Mouse (Mus musculus): ENCODE measurements around the gene Gabrb1. TPM values are rescaled to one million over a fixed set of nuclear protein-coding genes. Genes with fewer than 3 reads are reported as not detected.

Gabrb1 gene
- polyA plus RNA-seq, 1 experiment from 2014 or later: 0.43 TPM

GRCm38 (mm10) chr5:71761105-71761504 is 103.2 kb downstream of the Gabrb1 start:
- WGBS: 81% methylated on average over 6 of the region's 6 CpGs
- Histone ChIP-seq H3K9ac (ENCODE audit: low read length) (no peak overlapping the region), H3K4me1 (ENCODE audit: control insufficient read depth, insufficient read depth, low read length) (no peaks in the 10 kb centered on the region), H3K27ac (ENCODE audit: low read length) (no peak overlapping the region), H3K27me3 (ENCODE audit: control insufficient read depth, insufficient read depth, low read length) (no peaks in the 10 kb centered on the region), H3K4me2 (ENCODE audit: low read depth, low read length) (no peak overlapping the region), H3K4me3 (ENCODE audit: low read length) (no peak overlapping the region), H3K36me3 (ENCODE audit: control insufficient read depth, insufficient read depth) (no peaks in the 10 kb centered on the region), H3K9me3 (replicated peaks; ENCODE audit: control insufficient read depth, low read length) (no peaks in the 10 kb centered on the region)
- ATAC-seq (replicated peaks; ENCODE audit: extremely low read depth, insufficient read depth, low FRiP score): no peak

GRCm38 (mm10) chr5:71781514-71782179 is 123.7 kb downstream of the Gabrb1 start:
- Histone ChIP-seq H3K9me3 (replicated peaks; ENCODE audit: control insufficient read depth, low read length) (no peaks in the 10 kb centered on the region), H3K27me3 (ENCODE audit: control insufficient read depth, insufficient read depth, low read length) (no peaks in the 10 kb centered on the region), H3K4me1 (ENCODE audit: control insufficient read depth, insufficient read depth, low read length) (no peaks in the 10 kb centered on the region), H3K4me3 (ENCODE audit: low read length) (no peak overlapping the region), H3K27ac (ENCODE audit: low read length) (no peak overlapping the region), H3K36me3 (ENCODE audit: control insufficient read depth, insufficient read depth) (no peaks in the 10 kb centered on the region), H3K4me2 (ENCODE audit: low read depth, low read length) (no peak overlapping the region), H3K9ac (ENCODE audit: low read length) (no peak overlapping the region)
- no peak for ATAC-seq (replicated peaks; ENCODE audit: extremely low read depth, insufficient read depth, low FRiP score)
- WGBS: 63% methylated on average over 2 of the region's 2 CpGs

- H3K36me3 ChIP-seq (ENCODE audit: control insufficient read depth, insufficient read depth): no peaks in the 10 kb centered on the region
- H3K9me3 ChIP-seq (replicated peaks; ENCODE audit: control insufficient read depth, low read length): no peaks in the 10 kb centered on the region
- no peak overlapping the region for H3K9ac ChIP-seq (ENCODE audit: low read length)
- ATAC-seq (replicated peaks; ENCODE audit: extremely low read depth, insufficient read depth, low FRiP score): no peak
- H3K4me1 ChIP-seq (ENCODE audit: control insufficient read depth, insufficient read depth, low read length): no peaks in the 10 kb centered on the region
- no peak overlapping the region for H3K27ac ChIP-seq (ENCODE audit: low read length)
- H3K4me3 ChIP-seq (ENCODE audit: low read length): no peak overlapping the region
- WGBS: 38% methylated on average over 1 of the region's 1 CpGs
- H3K4me2 ChIP-seq (ENCODE audit: low read depth, low read length): no peak overlapping the region
- no peaks in the 10 kb centered on the region for H3K27me3 ChIP-seq (ENCODE audit: control insufficient read depth, insufficient read depth, low read length)
These were observed 164.9 kb downstream of the Gabrb1 start for GRCm38 (mm10) chr5:71822862-71823261.

GRCm38 (mm10) chr5:71828342-71828741 is 170.4 kb downstream of the Gabrb1 start:
- ATAC-seq (replicated peaks; ENCODE audit: extremely low read depth, insufficient read depth, low FRiP score): no peak
- Histone ChIP-seq H3K27me3 (ENCODE audit: control insufficient read depth, insufficient read depth, low read length) (no peaks in the 10 kb centered on the region), H3K36me3 (ENCODE audit: control insufficient read depth, insufficient read depth) (no peaks in the 10 kb centered on the region), H3K4me3 (ENCODE audit: low read length) (no peak overlapping the region), H3K27ac (ENCODE audit: low read length) (no peak overlapping the region), H3K4me1 (ENCODE audit: control insufficient read depth, insufficient read depth, low read length) (no peaks in the 10 kb centered on the region), H3K4me2 (ENCODE audit: low read depth, low read length) (no peak overlapping the region), H3K9me3 (replicated peaks; ENCODE audit: control insufficient read depth, low read length) (no peaks in the 10 kb centered on the region), H3K9ac (ENCODE audit: low read length) (no peak overlapping the region)

- Histone ChIP-seq H3K36me3 (ENCODE audit: control insufficient read depth, insufficient read depth) (no peaks in the 10 kb centered on the region), H3K9ac (ENCODE audit: low read length) (no peak overlapping the region), H3K27me3 (ENCODE audit: control insufficient read depth, insufficient read depth, low read length) (no peaks in the 10 kb centered on the region), H3K27ac (ENCODE audit: low read length) (no peak overlapping the region), H3K9me3 (replicated peaks; ENCODE audit: control insufficient read depth, low read length) (no peaks in the 10 kb centered on the region), H3K4me1 (ENCODE audit: control insufficient read depth, insufficient read depth, low read length) (no peaks in the 10 kb centered on the region), H3K4me3 (ENCODE audit: low read length) (no peak overlapping the region), H3K4me2 (ENCODE audit: low read depth, low read length) (no peak overlapping the region)
- ATAC-seq (replicated peaks; ENCODE audit: extremely low read depth, insufficient read depth, low FRiP score): no peak
- 32% methylated on average over 1 of the region's 1 CpGs for WGBS
These were observed 171.1 kb downstream of the Gabrb1 start for GRCm38 (mm10) chr5:71828996-71829395.

GRCm38 (mm10) chr5:71830342-71830741 is 172.4 kb downstream of the Gabrb1 start:
- Histone ChIP-seq H3K27me3 (ENCODE audit: control insufficient read depth, insufficient read depth, low read length) (no peaks in the 10 kb centered on the region), H3K4me3 (ENCODE audit: low read length) (no peak overlapping the region), H3K9me3 (replicated peaks; ENCODE audit: control insufficient read depth, low read length) (no peaks in the 10 kb centered on the region), H3K9ac (ENCODE audit: low read length) (no peak overlapping the region), H3K27ac (ENCODE audit: low read length) (no peak overlapping the region), H3K4me2 (ENCODE audit: low read depth, low read length) (no peak overlapping the region), H3K36me3 (ENCODE audit: control insufficient read depth, insufficient read depth) (no peaks in the 10 kb centered on the region), H3K4me1 (ENCODE audit: control insufficient read depth, insufficient read depth, low read length) (no peaks in the 10 kb centered on the region)
- ATAC-seq (replicated peaks; ENCODE audit: extremely low read depth, insufficient read depth, low FRiP score): no peak
- 66% methylated on average over 2 of the region's 2 CpGs for WGBS

- Histone ChIP-seq H3K4me3 (ENCODE audit: low read length) (no peak overlapping the region), H3K4me1 (ENCODE audit: control insufficient read depth, insufficient read depth, low read length) (no peaks in the 10 kb centered on the region), H3K27ac (ENCODE audit: low read length) (no peak overlapping the region), H3K27me3 (ENCODE audit: control insufficient read depth, insufficient read depth, low read length) (no peaks in the 10 kb centered on the region), H3K9me3 (replicated peaks; ENCODE audit: control insufficient read depth, low read length) (no peaks in the 10 kb centered on the region), H3K36me3 (ENCODE audit: control insufficient read depth, insufficient read depth) (no peaks in the 10 kb centered on the region), H3K9ac (ENCODE audit: low read length) (no peak overlapping the region), H3K4me2 (ENCODE audit: low read depth, low read length) (no peak overlapping the region)
- ATAC-seq (replicated peaks; ENCODE audit: extremely low read depth, insufficient read depth, low FRiP score): no peak
These were observed 184.3 kb downstream of the Gabrb1 start for GRCm38 (mm10) chr5:71842241-71842640.

- H3K9me3 ChIP-seq (replicated peaks; ENCODE audit: control insufficient read depth, low read length): no peaks in the 10 kb centered on the region
- no peak for ATAC-seq (replicated peaks; ENCODE audit: extremely low read depth, insufficient read depth, low FRiP score)
- no peak overlapping the region for H3K27ac ChIP-seq (ENCODE audit: low read length)
- no peak overlapping the region for H3K4me2 ChIP-seq (ENCODE audit: low read depth, low read length)
- 82% methylated on average over 2 of the region's 2 CpGs for WGBS
- no peaks in the 10 kb centered on the region for H3K36me3 ChIP-seq (ENCODE audit: control insufficient read depth, insufficient read depth)
- H3K4me3 ChIP-seq (ENCODE audit: low read length): no peak overlapping the region
- H3K9ac ChIP-seq (ENCODE audit: low read length): no peak overlapping the region
- H3K27me3 ChIP-seq (ENCODE audit: control insufficient read depth, insufficient read depth, low read length): no peaks in the 10 kb centered on the region
- H3K4me1 ChIP-seq (ENCODE audit: control insufficient read depth, insufficient read depth, low read length): no peaks in the 10 kb centered on the region
These were observed 240.3 kb downstream of the Gabrb1 start for GRCm38 (mm10) chr5:71898214-71898613.

GRCm38 (mm10) chr5:71903399-71903798 is 245.5 kb downstream of the Gabrb1 start:
- Histone ChIP-seq H3K9me3 (replicated peaks; ENCODE audit: control insufficient read depth, low read length) (no peaks in the 10 kb centered on the region), H3K27ac (ENCODE audit: low read length) (no peak overlapping the region), H3K36me3 (ENCODE audit: control insufficient read depth, insufficient read depth) (no peaks in the 10 kb centered on the region), H3K9ac (ENCODE audit: low read length) (no peak overlapping the region), H3K4me1 (ENCODE audit: control insufficient read depth, insufficient read depth, low read length) (no peaks in the 10 kb centered on the region), H3K4me3 (ENCODE audit: low read length) (no peak overlapping the region), H3K27me3 (ENCODE audit: control insufficient read depth, insufficient read depth, low read length) (no peaks in the 10 kb centered on the region), H3K4me2 (ENCODE audit: low read depth, low read length) (no peak overlapping the region)
- ATAC-seq (replicated peaks; ENCODE audit: extremely low read depth, insufficient read depth, low FRiP score): no peak
- 71% methylated on average over 7 of the region's 7 CpGs for WGBS

Measured in heart, embryonic 16.5 days (tissue).